Mouse (Mus musculus): ENCODE results near the gene Lyl1.
"Not testable (repeated sequence)": the region's sequence is repeated elsewhere in the genome, so short reads cannot be mapped to it uniquely, and the experiment has no call there.

The Lyl1 gene

GRCm38 (mm10) chr8:84668731-84669485 is 32.3 kb upstream of the Lyl1 start:
- DNase-seq (ENCODE audit: low spot score), result no peak

GRCm38 (mm10) chr8:84670295-84671006 is 30.8 kb upstream of the Lyl1 start:
- not testable (repeated sequence) for DNase-seq (ENCODE audit: low spot score)

- DNase-seq (ENCODE audit: low spot score), result no peak
These were observed 24.0 kb upstream of the Lyl1 start for GRCm38 (mm10) chr8:84677305-84677704.

GRCm38 (mm10) chr8:84681476-84681875 is 19.8 kb upstream of the Lyl1 start:
- DNase-seq (ENCODE audit: low spot score), result no peak

- DNase-seq (ENCODE audit: low spot score), result no peak
These were observed 19.0 kb upstream of the Lyl1 start for GRCm38 (mm10) chr8:84682257-84682656.

- DNase-seq (ENCODE audit: low spot score), result no peak
These were observed 16.7 kb upstream of the Lyl1 start for GRCm38 (mm10) chr8:84684537-84684936.

- DNase-seq (ENCODE audit: low spot score), result no peak
These were observed 14.9 kb upstream of the Lyl1 start, which contains the start of gene Trmt1 for GRCm38 (mm10) chr8:84686191-84687002. TSS of gene Trmt1 (plus strand) at chr8:84686307.

GRCm38 (mm10) chr8:84687003-84687704 is 14.1 kb upstream of the Lyl1 start:
- DNase-seq (ENCODE audit: low spot score), result peak; percentile 64

GRCm38 (mm10) chr8:84687705-84688100 is 13.6 kb upstream of the Lyl1 start, which contains the start of gene Nacc1:
TSS of gene Nacc1 (minus strand) at chr8:84687862.
- DNase-seq (ENCODE audit: low spot score), result peak; percentile 78

- DNase-seq (ENCODE audit: low spot score), result peak; percentile 85
These were observed 12.0 kb upstream of the Lyl1 start for GRCm38 (mm10) chr8:84689091-84689915.

GRCm38 (mm10) chr8:84693332-84693731 is 7.9 kb upstream of the Lyl1 start:
- no peak for DNase-seq (ENCODE audit: low spot score)

- no peak for DNase-seq (ENCODE audit: low spot score)
These were observed 6.1 kb upstream of the Lyl1 start for GRCm38 (mm10) chr8:84695140-84695539.

- no peak for DNase-seq (ENCODE audit: low spot score)
These were observed 3.8 kb upstream of the Lyl1 start for GRCm38 (mm10) chr8:84697166-84698130.

GRCm38 (mm10) chr8:84698288-84698687 is 3.0 kb upstream of the Lyl1 start:
- no peak for DNase-seq (ENCODE audit: low spot score)

- DNase-seq (ENCODE audit: low spot score), result no peak
These were observed 2.3 kb upstream of the Lyl1 start for GRCm38 (mm10) chr8:84698929-84699401.

- no peak for DNase-seq (ENCODE audit: low spot score)
These were observed 1.4 kb upstream of the Lyl1 start for GRCm38 (mm10) chr8:84699861-84700322.

GRCm38 (mm10) chr8:84700526-84700925 is 731 bp upstream of the Lyl1 start:
- DNase-seq (ENCODE audit: low spot score), result no peak

- no peak for DNase-seq (ENCODE audit: low spot score)
These were observed 1.3 kb downstream of the Lyl1 start for GRCm38 (mm10) chr8:84702561-84702960.

GRCm38 (mm10) chr8:84702963-84703465 is 1.8 kb downstream of the Lyl1 start:
- no peak for DNase-seq (ENCODE audit: low spot score)

Data from ovary, adult 18-20 months (tissue).